Mouse (Mus musculus) urinary bladder, postnatal 4 days (tissue): ENCODE measurements around the gene Mocs3.

Experiments
- DNase-seq, 2 experiments: peaks; one replicate each; pipeline ENCODE4 v3.0.0; 2021 to 2022; ENCODE audit warnings: low spot score in 2 of 2

Gene Mocs3

GRCm38 (mm10) chr2:168238335-168238734 lies 7.9 kb downstream of the Mocs3 start:
- DNase-seq: no peak

- DNase-seq: no peak
Observed at GRCm38 (mm10) chr2:168242841-168243240, 12.4 kb downstream of the Mocs3 start.

- no peak for DNase-seq
Observed at GRCm38 (mm10) chr2:168243278-168243677, 12.9 kb downstream of the Mocs3 start.

GRCm38 (mm10) chr2:168245571-168245970 lies 15.1 kb downstream of the Mocs3 start:
- no peak for DNase-seq

GRCm38 (mm10) chr2:168248167-168248855 lies 17.9 kb downstream of the Mocs3 start:
- no peak for DNase-seq

- DNase-seq: no peak
Observed at GRCm38 (mm10) chr2:168248856-168249245, 18.4 kb downstream of the Mocs3 start.

- peak; percentile 53 to 87 for DNase-seq
Observed at GRCm38 (mm10) chr2:168250270-168250669, 19.8 kb downstream of the Mocs3 start.

- DNase-seq: no peak
Observed at GRCm38 (mm10) chr2:168252639-168253292, 22.3 kb downstream of the Mocs3 start.

- no peak for DNase-seq
Observed at GRCm38 (mm10) chr2:168253822-168254221, 23.4 kb downstream of the Mocs3 start.

GRCm38 (mm10) chr2:168256506-168256905 lies 26.1 kb downstream of the Mocs3 start:
- DNase-seq: no peak

- DNase-seq: no peak
Observed at GRCm38 (mm10) chr2:168257188-168257587, 26.8 kb downstream of the Mocs3 start.

- DNase-seq: no peak
Observed at GRCm38 (mm10) chr2:168259046-168259445, 28.6 kb downstream of the Mocs3 start.

- DNase-seq: no peak
Observed at GRCm38 (mm10) chr2:168260124-168260523, 29.7 kb downstream of the Mocs3 start.

- no peak for DNase-seq
Observed at GRCm38 (mm10) chr2:168260900-168261299, 30.5 kb downstream of the Mocs3 start.

GRCm38 (mm10) chr2:168268033-168268432 lies 37.6 kb downstream of the Mocs3 start:
- no peak for DNase-seq

GRCm38 (mm10) chr2:168273387-168273786 lies 43.0 kb downstream of the Mocs3 start:
- no peak for DNase-seq

- peak in 1 of 2 experiments; percentile 85 for DNase-seq
Observed at GRCm38 (mm10) chr2:168274374-168274935, 44.0 kb downstream of the Mocs3 start.

- DNase-seq: no peak
Observed at GRCm38 (mm10) chr2:168280729-168281581, 50.5 kb downstream of the Mocs3 start.

- no peak for DNase-seq
Observed at GRCm38 (mm10) chr2:168281582-168281981, 51.2 kb downstream of the Mocs3 start, which contains the start of gene Kcng1. Gene Kcng1, minus strand, starts transcription at chr2:168281736.
